Mouse (Mus musculus) heart, adult 18-20 months (tissue): Measurements from ENCODE around the gene Dmrtc1c2. TPM values are rescaled to one million over a fixed set of nuclear protein-coding genes. Genes with fewer than 3 reads are reported as not detected.
"Not testable (repeated sequence)": the region's sequence is repeated elsewhere in the genome, so short reads cannot be mapped to it uniquely, and the experiment has no call there.

Experiments
- DNase-seq, 2 experiments: peaks; one replicate each; pipeline ENCODE4 v3.0.0; 2021 to 2022; ENCODE audit warnings: mixed read lengths in 1 of 2
- long read RNA-seq, 2 experiments: library from polyadenylated mRNA; stranded (forward); transcript quantifications; one replicate each; pipeline ENCODE4 v2.0.0; 2021
- total RNA-seq, 2 experiments: library from RNA; stranded (reverse); gene quantifications; 2 replicates each; pipeline ENCODE4 v1.2.3; 2021

The Dmrtc1c2 gene
- not detected for total RNA-seq
- long read RNA-seq, experiment 1: 0 reads
- long read RNA-seq, experiment 2: 0 reads

GRCm38 (mm10) chrX:102854516-102854915 lies at the start of gene Dmrtc1c2:
TSS of gene Dmrtc1c2 (minus strand) at chrX:102854616.
- not testable (repeated sequence) for DNase-seq

- no peak for DNase-seq
Observed at GRCm38 (mm10) chrX:102867871-102868270, 13.5 kb upstream of the Dmrtc1c2 start, which contains the start of gene 1700031F05Rik. TSS of gene 1700031F05Rik (minus strand) at chrX:102867971.

DNA sequence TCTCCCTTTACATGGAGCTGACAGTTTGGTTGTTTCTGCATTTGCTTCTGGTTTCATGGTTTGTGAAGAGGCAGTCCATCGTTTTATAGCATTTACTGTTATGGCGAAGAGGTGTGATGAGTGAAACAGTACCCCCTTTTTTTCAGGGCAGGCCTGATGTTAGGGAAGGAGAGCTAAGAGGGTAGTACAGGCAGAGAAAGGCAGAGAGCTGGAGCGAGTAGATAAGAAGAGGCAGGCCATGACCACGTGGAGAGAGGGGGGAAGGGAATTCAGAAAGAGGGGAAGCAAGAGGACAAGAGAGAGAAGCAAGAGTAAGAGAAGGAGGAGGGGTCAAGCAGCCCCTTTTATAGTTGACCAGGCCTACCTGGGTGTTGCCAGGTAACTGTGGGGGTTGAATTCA lies 42.1 kb downstream of the Dmrtc1c2 start:
- no peak for DNase-seq

- not testable (repeated sequence) for DNase-seq
Observed at GRCm38 (mm10) chrX:102802663-102803062, 51.8 kb downstream of the Dmrtc1c2 start, which contains the start of gene Dmrtc1c1. TSS of gene Dmrtc1c1 (plus strand) at chrX:102802963.

Other genes with a start within 250 kb of the Dmrtc1c2 start
- gene Phka1, start 210.4 kb downstream of the Dmrtc1c2 start, total RNA-seq: 10 to 100 TPM; 37.4 to 46.6 TPM
- not detected for gene Gm3880, start 167.6 kb downstream of the Dmrtc1c2 start, total RNA-seq
- not detected for gene Gm9112, start 147.0 kb downstream of the Dmrtc1c2 start, total RNA-seq
- not detected for gene Dmrtc1b, start 146.8 kb downstream of the Dmrtc1c2 start, total RNA-seq
- not detected for gene Dmrtc1c1, start 51.7 kb downstream of the Dmrtc1c2 start, total RNA-seq
- gene 1700031F05Rik, start 13.4 kb upstream of the Dmrtc1c2 start, total RNA-seq: not detected
- gene Dmrtc1a, start 54.1 kb upstream of the Dmrtc1c2 start, total RNA-seq: under 1 TPM in 1 of 2 experiments, not detected in 1; 0.26 TPM
- gene 1700011M02Rik, start 54.3 kb upstream of the Dmrtc1c2 start, total RNA-seq: not detected
- gene 1700018G05Rik, start 73.8 kb upstream of the Dmrtc1c2 start, total RNA-seq: not detected